Mouse (Mus musculus): ENCODE measurements at regions not wholly inside any gene's neighbourhood (a gene's known extent, or its start where the extent isn't known, plus 50 kb on each side); places are given as distances from the start of the nearest gene placed in this dataset.
A peak's percentile ranks its signal among the peaks of the same experiment; 100 is the strongest.

DNA sequence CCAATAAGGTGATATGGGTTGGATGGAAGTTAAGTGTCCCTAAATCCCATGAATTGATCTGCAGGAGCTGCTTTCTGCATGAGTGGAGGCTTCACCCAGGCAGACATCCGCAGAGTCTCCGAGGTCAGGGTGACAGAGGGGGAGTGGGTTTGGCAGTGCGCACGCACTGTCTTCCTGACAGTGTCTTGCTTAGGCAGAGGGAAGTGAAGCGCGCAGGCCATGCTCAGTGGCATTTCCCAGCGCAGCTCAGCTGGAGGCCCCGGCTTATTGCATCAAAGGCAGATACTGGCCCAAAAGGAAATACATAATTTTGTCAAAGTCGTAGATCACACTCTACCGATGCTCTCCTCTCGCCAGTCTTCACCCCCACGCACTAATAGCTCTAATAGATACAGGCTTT lies 252.7 kb upstream of the Dnajc24 start:
- no peak for DNase-seq

DNA sequence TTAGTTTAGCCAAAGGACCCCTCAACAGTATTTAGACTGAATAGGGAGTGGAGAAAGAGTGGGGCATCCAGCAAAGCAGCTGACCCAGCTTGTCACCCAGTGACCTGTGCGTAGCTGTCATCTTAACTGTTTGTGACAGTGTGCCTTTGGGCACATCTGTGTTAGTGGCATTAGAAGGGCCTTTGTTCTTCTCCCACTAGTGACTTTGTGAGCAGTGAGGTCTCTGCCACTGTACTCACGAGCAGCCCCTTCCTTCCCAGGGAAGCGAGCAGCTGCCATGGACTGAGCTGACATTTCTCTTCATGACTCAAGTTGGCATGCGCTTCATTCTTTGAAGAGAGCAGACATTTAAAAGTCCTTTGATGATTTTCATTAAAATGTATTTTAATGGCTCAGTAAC lies 231.0 kb upstream of the Dnajc24 start:
- DNase-seq: no peak

DNA sequence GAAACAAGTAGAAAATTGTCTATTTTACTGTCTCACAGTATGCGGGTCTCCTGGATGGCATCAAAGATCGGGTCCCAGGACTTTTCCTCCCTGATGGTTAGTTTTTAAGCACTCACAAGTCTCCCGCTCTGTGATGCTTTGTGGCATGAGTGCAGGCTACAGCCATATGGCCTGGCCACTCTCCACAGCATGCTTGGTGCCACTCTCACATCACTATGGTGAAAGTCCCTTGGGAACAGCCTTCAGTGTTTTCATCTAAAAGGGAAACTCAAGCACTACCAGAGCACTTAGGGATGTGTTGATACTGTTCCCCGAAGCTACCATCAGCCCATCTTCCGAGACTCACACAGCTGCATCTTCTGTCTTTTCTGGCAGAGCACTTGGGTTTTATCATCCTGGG lies 227.8 kb upstream of the Dnajc24 start:
- no peak for DNase-seq

DNA sequence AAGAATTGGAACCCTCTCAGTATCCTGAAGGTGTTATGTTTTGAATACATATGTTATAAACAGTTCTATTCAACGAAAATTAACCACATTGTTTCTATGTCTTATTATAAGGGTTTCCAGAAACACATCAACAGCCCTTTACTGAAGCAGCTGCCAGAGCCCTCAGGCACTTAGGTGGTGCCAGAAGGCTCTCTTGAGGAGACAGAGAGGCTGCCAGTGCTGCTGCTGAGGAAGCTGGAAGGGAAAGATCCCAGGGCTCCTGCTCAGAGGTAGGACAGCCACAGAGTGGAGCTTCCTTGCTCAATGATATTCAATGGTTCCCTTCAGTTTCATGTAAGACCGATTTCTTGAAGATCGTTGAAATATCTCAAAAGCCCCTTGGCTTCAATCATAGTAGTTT lies 226.7 kb upstream of the Dnajc24 start:
- no peak for DNase-seq

DNA sequence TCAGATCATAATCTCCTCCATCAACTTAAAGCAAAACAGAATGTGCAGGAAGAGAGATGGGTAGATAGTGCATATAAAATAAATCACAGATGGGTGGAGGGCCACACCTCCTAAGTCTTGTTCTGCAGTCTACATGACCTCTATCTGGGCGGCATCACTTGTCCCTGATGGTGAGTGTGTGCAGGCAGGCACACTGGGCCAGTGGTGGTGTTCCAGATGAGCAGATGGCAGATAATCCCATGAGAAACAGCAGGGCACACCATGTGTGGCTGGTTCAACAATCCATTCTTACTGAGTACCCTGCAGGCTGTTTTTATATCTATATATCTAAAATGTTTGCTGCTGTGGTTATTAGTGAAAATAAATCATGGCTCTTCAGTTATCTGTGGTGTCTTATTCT lies 224.9 kb upstream of the Dnajc24 start:
- no peak for DNase-seq

DNA sequence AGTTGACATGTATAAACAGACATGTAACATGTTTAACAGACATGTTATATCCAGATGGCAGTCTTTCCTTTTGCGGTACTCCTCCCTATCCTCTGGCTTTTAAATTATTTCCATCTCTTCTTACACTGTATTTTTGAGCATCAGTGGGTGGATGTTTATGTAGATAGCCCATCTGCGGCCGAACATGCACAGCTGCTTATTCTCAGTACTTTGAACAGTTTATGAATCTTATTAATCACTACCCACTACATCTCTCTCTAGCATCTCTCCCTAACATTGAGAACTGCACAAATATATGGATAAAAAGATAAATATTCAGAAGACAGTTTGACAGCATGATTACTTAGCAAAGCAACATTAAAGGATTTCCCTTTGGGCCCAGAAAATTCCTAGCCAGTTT lies 212.8 kb upstream of the Dnajc24 start:
- DNase-seq: no peak

DNA sequence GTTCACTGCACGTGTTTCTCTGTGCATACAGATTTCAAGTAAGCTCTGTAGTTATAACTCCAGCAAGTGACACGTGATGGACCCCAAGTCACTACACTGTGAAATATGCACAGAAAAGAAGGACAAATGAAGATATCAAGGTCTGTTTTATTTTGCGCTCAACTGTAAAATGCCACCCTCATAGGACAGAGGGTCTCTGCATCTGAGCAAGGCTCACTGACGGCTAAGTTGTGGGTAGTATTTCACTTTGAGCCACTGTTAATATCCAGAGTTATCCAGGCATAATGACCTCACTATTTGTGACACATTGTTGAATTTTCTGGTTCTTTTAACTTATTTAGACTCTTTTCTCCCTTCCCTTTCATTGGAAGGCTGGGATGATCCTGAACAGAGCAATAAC lies 210.4 kb upstream of the Dnajc24 start:
- DNase-seq: no peak

DNA sequence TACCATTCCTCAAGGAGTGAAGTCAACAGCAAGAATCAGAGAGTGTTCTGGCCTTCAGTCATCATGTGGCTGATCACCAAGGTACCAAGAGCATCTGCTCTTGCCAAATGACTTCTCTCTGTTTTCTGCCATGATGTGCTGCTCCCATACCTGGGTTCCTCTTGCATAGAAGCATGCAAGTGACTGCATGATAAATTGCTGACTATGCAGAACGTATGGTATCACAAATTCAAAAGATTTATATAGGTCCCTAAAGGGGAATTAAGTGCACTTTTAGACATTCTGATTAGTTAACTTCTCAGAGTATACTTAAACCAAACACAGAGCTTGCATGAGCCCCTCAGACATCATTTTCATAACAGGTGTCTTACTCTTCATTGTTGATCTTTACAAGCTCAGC lies 207.4 kb upstream of the Dnajc24 start:
- DNase-seq: no peak

DNA sequence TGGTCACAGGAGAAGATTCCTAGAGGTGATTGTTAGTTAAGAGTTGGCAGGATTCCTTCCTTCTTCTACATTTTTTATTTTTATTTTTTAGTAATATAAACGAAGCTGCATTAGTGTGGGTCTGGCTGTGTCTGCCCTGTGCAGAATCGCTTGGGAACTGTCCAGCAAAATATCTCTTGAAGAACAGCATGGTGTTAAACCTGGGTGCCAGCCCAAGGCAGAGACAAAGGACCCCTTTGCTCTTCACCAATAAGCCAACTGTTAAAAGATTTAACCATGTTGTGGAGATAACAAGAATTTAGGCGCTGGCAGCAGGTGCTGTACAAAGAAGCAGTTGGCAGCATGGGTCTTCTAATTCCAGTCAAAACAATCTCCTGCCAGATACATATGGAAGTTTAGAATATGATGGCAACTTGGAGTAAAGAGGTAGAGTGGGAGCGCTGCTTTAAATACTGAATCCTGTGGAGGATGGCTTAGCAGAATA lies 205.5 kb upstream of the Dnajc24 start:
- DNase-seq: no peak

DNA sequence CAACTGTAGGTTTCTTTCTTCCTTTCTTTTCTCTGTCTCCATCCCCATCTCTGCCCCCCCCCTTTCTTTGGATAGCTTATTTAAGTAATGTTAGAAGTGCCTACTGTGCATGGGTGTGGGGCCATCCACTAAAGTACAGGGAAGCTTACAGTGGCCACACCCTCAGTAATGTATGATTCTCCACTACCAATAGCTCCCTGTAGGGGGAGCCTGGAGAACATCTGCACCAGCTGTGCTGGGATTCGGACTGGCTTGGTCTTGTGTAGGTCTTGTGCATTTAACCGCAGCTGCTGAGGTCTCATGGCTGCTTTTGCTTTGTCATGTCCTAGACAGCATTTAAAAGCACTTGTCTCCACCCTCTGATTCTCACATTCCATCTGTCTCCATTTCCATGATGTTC lies 196.8 kb upstream of the Dnajc24 start:
- no peak for DNase-seq

DNA sequence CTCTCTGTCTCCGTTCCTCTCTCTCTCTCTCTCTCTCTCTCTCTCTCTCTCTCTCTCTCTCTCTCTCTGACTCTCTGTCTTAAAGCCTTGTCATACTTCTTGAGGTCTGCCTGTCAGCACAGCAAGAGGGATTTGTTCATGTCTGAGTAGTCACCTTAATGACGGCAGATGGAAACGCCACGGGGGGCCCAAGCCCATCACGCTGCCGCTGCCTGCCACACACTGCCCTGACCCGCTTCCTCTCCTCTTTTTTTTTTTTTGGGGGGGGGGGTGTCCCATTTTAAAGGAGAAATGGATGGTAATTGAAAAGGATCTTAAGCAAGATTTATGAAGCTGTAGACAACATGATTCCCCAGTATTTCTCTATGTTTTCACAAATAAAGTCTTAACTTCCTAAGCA lies 191.8 kb upstream of the Dnajc24 start:
- DNase-seq: no peak

DNA sequence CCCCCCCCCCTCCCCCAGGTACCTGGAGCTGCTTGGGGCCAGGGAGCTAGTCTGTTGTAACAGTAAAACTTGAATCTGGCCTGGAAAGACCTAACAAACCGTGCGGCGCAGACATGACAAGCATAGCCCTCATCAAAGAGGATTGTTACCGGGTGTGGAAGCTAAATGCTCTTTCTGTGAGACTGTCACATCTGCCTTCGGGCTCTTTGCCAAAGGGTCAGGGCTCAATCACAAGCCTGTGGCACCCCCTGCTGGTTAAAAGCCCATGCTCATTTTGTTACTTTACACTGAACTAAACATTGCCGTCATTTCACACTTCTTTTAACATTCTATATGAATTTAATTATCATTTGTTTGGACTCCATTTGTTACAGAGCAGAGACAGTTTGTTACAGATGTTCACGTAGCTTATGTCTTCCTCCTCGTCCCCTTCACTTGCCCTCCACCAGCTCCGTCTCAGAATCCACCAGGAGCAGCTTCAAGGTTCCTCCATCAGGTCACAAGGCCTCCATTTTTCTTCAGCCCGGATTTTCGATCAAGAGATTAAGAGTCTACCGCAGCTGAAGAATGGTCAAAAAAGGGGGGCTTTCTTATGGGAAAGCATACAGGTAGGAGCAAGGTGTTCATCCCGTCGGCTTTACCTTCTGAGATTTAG lies 191.1 kb upstream of the Dnajc24 start:
- peak; percentile 76 for DNase-seq

DNA sequence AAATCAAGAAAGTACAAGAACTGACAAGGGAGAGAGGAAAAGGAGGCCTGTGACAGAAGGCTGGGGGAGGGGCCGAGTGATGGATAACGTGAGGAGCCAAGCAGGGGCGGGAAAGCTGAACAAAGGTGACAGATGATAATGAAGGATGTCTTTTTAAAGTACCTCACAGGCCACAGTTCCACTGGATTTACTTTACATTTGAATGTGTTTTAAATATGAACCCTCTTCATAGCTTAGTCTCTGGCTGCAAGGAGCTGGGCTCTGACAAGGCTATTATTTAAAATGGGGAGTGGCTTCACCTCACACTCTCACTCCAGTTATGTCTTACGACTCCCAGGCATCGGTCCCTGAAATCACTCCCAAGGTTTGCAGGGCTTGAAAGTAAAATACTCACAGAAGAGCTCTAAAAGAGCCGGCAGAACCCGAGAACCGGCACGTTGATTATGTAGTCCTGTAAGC lies 190.6 kb upstream of the Dnajc24 start:
- DNase-seq: no peak

DNA sequence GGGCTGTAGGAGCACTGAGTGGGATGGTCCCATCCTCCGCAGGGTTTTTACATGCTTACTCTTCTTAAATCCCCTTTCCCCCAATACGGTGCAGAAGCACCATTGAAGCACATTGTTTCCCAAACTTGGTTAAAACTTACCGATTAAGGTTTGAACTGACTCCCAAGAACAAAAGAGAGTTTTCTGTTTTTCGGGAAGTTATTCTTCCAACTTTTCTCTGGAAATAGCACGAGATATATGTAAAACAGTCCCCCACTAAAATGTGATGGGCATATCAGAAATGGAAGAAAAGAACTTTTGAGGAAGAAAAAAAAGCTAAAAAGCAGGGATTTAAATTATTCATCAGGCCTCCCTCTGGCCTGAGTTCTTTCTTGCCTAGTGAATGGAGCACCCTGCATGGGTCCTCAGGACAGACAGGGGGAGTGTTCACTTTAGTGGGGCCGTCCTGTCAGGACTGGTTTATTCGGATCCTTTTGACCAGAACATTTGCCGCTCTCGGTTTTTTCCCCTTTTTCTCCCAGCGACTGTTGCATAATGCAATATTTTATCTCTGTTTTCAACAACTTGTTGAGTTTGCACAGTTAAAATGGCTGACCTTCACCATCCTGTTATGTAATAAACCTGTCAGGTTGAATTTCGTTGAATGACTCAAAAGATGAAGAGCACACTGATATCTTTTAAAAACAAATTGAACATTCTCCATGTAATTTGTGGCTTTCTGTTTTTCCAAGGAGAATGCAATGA lies 187.4 kb upstream of the Dnajc24 start:
- no peak for DNase-seq

DNA sequence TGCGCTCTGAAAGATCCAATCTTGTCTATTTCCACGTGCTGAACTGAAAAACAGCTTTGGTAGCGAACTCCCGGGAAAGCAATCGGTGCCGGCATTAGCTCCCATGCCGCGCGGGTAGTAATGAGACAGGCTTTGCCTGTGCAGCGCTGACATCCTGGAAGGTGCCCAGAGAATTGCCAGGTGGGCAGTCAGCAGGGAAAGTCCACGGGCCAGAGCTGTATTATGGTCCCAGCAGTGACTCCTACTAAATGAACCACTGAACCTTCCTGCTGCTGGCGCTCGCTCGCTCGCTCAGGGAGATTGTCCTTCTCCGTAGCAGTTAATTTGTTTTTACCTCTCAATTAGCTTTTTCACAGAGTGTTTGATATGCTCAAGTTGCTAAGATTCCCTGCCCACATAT lies 180.3 kb upstream of the Dnajc24 start:
- DNase-seq: no peak

DNA sequence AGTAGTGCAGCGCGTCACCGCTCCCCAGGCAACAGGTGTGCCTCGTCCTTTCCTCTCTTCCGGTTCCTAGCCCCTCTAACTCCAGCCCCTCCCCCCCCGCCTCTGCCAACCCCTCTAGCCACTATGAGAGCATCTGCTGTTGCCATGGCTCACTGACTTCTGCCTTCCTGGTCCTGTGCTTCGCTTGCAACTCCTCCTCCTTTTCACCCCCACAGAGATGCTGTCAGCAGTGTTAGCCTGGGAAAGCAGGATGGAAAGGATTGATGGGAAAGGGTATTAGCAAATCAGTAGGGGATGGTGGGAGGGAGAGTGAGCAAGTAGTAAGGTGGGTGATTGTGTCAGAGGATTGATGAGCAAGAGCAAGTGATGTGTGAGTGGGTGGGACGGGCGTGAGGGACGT lies 178.7 kb upstream of the Dnajc24 start:
- DNase-seq: no peak

DNA sequence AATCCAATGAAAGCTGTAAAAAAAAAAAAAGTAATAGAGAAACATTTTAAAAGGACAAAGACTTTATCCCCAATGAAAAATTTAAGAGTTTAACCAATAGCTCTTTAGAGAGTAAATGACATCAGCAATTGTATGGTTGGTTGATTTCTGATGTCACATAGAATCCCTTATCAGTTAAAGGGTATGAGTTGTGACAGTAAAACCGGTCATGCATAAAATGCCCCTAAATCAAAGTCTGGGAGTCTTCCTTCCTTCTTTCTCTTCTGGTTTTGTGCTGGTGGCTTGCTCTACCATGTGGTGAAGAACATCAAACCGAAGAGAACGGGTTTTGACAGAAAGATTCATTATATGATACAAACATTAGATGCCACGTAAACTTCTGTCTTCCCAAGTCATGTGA lies 159.3 kb upstream of the Dnajc24 start:
- no peak for DNase-seq

DNA sequence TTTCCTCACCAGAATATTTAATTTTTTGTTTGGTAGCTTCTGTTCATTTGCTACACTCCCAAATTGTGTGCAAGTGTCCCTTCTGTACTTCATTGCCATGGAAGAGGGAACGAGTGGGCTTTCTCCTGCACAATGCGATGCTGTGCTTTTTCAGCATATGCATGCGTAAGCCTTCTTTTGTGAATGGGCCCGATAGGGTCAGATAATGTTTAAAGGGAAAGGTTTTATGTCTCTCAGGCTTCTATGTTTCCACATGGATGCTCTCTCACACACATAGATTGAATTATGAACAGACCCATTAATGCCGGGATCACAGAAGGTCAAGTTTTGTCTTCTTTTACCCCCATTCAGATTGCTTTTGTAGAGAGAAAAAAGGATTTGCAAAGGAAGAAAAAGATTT lies 158.5 kb upstream of the Dnajc24 start:
- no peak for DNase-seq

DNA sequence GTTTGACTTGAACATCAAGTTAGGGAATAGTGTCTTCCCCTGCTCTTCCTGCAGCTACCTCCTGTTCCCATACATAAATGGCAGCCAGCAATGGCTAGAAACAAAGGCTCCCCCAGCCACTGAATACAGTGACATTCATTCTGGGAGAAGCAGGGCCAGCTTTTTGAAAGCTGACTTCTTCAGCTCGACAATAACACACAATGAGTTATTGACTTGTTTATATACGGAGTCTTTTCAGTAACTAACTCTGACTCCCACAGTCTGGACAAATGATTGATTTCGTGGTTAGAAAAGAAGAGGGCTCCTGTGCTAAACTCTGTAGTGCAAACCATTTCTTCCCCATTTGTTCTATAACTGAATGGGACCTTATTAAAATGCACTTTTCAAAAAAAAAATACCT lies 146.4 kb upstream of the Dnajc24 start:
- DNase-seq: no peak

DNA sequence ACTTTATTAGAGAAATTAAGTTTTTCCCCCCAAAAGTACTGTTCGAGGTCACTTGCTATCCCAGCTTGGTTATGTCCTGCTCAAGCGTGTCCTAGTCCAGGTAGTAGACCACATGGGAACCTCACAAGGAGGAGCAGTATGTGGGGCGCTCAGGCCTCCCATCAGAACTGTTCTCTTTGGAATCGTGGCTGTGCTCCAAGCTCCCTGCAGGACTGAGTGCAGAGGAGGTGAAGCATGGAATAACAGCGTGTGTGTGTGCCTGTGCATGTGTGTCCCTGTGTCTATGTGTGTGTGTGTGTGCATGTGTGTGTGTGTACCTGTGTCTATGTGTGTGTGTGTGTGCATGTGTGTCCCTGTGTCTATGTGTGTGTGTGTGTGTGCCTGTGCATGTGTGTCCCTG lies 137.6 kb upstream of the Dnajc24 start:
- DNase-seq: no peak

DNA sequence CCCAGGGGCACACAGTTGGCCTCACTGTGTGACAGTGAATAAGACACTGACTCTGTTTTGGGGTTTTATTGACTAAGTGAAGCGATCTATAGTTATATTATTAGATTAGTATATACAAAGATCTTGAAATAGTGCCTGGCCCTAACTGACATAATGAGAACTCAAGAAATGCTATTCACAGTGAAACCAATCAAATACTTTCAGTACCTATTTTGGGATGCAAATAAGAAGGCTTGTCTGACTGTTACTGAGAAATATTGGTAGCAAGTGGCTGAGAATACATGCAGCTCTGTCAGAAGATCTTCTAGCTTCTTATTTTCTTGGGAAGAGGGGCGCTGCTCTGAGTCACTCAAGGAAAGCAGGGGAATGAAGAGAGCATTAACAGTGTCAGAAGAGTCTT lies 97.7 kb upstream of the Dnajc24 start:
- no peak for DNase-seq

DNA sequence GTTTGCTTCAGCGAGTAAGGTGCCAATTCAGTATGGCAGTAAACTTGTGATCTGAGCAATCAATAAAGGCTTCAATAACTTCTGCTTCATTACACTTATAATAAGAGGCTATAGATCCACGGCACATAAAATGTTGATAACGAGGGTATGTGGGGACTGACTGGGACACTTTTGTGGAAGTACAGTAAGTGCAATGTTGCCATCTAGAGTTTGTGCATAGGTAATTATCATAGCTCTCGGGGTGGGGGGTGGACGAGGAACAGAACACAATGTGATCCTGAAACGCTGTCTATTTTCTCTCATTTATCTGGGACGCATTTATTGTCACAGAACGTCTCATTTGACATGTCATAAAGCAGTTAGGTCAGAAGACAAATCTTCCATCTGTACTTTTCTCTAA lies 82.8 kb upstream of the Dnajc24 start:
- no peak for DNase-seq

DNA sequence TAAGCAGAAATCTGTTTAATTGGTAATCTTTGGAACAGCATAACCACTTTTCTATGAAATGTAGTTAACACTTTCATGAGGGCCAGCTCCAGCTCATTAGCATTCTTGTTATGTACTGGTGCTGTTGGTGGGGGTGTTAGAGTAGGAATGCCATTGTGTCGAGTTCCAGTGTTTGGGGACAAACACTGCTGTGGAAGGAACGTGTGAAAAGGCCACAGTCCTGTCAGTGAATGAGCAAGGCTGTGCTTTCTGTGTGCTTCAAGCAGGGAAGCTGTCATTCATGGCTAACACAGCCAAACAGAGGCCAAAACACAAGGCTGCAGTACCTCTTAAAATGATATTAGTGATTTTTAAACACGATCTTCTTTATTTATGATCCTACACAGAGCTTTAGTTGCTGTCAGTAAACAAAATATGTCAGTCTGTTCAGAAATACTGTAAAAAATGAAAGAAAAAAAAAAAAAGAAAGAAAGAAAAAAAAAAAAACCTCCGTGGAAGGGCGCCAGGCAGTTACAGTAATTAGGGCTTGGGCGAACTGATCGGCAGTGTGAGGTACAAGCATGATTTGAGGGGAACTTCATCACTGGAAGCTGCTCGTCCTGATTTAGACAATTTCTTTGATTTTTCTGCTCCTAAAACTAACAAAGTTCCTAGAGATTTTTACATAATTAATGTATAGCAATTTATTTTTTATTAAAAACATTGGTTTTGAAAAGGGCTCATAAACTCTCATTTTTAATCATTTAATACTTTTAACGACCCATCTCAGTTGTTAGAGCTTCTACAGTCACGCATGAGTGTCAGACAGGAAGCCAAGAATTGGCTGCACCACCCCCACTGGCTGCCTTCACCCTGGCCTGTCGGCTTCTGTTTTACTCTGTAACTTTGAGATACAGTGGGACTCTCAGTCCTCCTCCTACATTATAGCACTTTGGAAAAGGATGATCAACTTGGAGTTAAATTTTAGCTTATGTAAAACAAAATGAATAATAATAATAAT lies 80.8 kb upstream of the Dnajc24 start:
- DNase-seq: no peak

DNA sequence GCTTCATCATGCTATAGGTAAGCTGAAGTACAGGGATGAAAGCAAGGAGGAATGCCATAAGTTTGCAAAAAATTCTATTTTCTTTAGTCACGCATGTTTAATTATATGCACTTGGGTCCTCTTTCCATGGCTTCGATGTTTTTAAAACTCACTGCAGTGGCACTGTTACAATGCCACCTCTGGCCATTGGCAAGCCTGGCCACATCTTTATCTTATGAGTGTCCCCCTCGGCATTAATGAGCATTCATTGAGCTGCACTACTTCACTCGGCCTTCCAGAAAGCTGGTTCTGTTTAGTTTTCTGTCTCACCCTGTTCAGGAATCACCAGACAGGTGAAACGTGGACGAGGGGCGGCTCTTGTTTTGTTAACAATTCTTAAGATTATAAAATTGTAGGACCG lies 79.7 kb upstream of the Dnajc24 start:
- DNase-seq: no peak

Measured in kidney, adult 9 months (tissue).